Mouse (Mus musculus) retina, embryonic 14.5 days (tissue): ENCODE results near the gene Hmga1b.
A peak's percentile ranks its signal among the peaks of the same experiment; 100 is the strongest.
"Not testable (repeated sequence)": the region's sequence is repeated elsewhere in the genome, so short reads cannot be mapped to it uniquely, and the experiment has no call there.

Experiments used
- DNase-seq: peaks from one replicate; pipeline ENCODE4 v3.0.0-alpha.2; 2015; ENCODE audit warnings: low spot score

Gene Hmga1b

DNA sequence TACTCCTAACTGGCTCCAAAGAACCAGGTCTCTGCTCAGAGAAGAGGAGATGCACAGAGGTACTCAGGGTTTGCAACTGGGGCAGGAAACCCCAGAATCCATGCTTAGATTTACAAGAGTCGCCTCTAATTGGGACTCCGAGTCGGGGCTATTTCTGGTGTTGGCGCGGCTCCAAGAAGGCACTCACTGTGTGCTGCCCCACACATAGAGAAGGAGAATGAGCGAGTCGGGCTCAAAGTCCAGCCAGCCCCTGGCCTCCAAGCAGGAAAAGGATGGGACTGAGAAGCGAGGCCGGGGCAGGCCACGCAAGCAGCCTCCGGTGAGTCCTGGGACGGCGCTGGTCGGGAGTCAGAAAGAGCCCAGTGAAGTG, at the start of gene Hmga1b:
Gene Hmga1b (plus strand): TSS at position 123 of the 370 bp plus-strand sequence.
- DNase-seq = not testable (repeated sequence)

DNA sequence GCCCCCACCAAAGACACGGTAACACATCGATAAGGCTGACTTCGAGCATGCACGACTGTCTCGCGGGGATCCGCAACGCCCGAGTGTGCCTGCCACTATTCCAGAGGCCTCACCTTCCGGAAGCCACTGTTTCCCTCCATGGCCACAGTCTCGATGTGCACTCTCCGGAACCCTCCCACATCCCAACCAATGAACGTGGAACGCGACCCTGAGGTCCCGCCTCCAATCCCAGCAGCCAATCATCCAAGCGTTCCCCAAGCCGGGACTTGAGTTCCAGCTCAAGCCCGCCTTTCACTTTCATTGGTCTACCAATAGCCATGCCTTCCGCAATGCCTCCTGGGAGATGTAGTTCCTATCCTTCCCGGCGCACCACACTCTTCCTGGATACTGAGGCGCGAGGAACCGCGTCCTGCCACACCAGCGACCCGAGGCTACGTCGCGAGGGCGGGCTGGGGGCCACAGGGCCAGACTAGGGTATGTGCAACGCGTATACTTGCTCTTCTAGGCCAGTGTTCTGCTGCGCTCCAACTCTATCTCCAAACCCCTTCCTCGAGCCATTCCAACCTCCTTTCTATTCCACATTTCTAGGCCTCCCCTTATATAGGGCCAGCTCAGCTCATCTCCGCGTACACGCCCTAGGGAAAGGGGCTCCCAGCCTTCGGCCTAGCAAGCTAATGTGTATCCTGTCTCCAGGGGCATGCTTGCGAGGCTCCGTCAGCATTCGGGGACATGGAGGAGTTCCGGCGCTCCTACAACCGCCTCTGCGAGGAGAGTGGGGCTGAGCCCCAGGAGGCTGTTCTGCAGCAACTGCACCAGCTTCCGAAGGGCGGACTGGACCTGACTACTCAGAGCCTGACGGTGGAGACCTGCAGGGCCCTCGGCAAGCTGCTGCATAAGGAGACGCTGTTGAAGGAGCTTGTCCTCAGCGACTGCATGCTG, 48.7 kb upstream of the Hmga1b start, which contains the start of the genes Cenpx and Lrrc45:
Gene Cenpx (minus strand): TSS at position 159 of the 939 bp plus-strand sequence.
Gene Lrrc45 (plus strand): TSS at position 346 of the 939 bp plus-strand sequence.
- peak; percentile 99 for DNase-seq

DNA sequence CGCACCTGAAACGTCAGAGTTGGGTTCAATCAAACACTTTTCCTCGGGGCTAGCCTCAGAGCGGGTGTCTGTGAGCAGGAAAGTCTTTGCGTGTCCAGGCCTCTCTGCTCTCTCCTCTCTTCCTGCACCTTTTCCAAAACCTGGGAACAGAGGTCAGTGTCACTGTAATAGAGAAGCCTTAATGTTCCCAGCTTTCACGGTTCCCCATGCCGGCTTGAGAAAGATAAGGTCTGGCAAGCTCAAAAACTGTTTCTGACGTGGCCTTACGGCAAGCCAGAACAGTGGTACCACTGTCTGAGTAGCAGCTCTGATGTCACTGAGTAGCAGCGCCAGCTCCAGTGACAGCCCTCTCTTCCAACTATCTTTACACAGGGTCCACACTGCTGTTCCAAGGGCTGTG, 48.0 kb upstream of the Hmga1b start:
- DNase-seq = no peak

DNA sequence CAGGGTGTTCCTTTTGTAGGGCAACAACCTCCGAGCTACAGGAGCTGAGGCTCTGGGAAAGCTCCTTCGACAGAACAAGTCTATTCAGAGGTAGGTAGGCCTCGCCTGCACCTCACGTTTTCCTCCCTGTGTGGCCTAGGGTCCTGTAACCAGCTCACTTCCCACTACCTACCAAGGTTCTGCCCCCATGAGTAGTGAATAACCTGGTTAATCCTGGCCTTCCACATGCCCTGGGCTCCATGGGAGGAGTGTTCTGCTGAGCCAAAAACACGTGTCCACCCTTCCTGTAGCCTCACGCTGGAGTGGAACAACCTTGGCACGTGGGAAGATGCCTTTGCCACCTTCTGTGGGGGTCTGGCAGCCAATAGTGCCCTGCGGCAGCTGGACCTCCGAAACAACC, 47.5 kb upstream of the Hmga1b start:
- DNase-seq = no peak

DNA sequence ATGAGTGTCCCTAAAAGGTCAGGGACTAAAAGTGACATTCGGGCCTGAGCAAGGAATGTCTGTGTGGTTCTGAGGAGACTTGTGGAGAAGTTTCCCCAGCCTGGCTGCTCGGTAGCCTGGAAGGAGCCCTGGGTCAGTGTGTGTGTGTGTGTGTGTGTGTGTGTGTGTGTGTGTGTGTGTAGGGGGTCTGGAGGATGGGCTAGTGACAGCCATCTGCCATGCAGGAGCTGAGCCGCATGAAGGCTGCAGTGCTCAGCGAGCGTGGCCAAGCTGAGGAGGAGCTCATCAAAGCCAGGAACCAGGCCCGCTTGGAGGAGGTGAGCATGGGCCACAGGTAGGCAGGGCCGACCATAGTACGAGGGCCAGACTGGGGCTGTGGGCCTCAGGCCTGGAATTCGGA, 43.4 kb upstream of the Hmga1b start:
- no peak for DNase-seq

DNA sequence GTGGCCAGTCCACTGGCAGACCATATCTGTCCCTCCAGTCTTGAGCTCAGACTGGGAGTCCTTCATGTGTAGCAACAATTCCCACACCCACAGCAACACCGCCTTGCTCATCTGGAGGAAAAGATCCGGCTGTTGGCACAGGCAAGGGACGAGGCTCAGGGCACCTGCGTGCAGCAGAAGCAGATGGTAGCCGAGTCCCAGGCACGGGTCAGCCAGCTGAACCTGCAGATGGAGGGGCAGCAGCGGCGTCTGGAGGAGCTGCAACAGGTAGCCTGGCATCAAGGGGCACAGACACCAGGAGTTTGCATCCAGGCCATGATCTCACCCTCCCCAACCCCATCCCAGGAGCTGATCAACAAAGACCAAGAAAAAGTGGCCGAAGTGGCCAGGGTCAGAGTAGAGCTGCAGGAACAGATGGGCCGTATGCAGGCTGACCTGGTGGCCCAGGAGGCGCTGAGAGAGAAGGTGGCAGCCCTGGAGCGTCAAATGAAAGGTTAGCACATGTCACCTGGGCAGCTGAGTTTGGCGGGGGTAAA, 42.7 kb upstream of the Hmga1b start:
- no peak for DNase-seq

DNA sequence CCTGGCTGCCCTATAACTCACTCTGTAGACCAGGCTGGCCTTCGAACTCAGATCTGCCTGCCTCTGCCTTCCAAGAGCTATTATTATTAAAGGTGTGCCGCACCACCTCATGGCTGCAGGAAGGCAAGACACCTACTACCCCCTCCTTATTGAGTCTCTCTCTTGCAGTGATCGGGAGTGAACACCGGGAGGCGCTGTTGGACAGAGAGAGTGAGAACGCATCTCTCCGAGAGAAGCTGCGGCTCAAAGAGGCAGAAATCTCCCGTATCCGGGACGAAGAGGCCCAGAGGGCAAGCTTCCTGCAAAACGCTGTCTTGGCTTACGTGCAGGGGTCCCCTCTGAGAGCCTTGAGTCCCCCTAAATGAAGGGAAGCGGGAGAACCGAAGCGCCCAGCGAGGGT, 42.1 kb upstream of the Hmga1b start:
- DNase-seq = peak; percentile 95

DNA sequence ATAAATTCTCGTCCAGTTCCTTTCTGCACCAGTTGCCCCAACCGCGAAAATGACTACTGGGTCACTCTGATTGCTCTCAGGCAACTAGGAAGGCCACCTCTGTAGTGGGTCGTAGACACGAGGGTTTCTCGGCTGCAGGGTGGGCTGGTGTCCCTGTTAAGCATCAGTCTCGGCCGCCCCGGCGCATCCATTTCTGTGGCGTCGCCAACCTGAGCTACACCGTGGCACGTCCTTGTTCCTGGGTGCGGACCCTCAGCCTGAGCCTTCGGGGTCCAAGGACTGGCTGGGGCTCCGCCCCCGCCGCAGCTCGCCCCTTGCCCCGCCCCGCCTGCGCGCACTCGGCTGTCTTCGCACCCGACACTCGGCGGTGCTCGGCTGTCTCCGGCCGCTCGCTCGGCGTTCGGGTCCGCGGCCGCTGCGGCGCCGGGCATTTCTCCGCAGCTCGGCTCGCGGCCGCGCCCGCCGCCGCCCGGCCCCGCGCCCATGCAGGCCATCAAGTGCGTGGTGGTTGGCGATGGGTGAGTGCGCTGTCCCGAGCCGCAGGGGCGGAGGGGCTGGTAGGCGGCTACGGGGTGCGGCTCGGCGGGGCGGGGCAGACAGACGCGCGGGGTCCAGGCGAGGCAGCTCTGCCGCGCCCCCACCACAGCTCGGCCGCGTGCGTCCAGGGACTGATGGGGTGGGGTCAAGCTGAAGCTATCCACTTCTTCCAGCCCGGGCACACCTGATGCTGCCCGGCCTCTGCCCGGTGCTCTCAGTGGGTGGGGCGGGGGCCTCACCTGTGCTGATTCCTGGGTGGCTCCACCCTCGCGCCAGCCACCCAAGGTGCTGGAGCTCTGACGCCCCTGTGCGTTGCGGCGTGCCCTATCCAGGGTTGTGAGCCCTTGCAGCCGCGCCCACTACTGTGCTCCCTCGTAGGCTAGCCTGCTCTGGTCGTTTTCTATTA, 41.2 kb upstream of the Hmga1b start, which contains the start of gene Rac3:
Gene Rac3 (plus strand): TSS at position 347 of the 943 bp plus-strand sequence.
- peak; percentile 82 for DNase-seq

DNA sequence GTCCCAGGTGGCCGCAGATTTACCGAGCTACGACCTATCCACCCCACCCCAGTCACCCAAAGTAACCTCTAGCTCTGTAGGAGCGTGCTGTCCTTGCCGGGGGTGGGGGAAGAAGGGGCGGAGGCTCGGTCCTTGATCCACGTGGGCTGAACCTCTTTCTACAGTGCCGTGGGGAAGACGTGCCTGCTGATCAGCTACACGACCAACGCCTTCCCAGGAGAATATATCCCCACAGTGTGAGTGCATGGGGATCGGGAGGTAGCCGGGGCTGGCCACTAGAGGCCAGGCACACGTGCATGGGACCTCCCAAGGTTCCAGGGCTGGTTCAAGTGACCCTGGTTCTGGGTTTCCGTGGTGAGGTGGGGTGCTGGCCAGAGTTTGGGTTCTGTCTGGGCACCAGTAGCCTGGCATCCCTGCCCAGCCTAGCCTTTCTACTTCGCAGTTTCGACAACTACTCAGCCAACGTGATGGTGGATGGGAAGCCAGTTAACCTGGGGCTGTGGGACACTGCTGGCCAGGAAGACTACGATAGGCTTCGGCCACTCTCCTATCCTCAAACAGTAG, 40.4 kb upstream of the Hmga1b start:
- no peak for DNase-seq

DNA sequence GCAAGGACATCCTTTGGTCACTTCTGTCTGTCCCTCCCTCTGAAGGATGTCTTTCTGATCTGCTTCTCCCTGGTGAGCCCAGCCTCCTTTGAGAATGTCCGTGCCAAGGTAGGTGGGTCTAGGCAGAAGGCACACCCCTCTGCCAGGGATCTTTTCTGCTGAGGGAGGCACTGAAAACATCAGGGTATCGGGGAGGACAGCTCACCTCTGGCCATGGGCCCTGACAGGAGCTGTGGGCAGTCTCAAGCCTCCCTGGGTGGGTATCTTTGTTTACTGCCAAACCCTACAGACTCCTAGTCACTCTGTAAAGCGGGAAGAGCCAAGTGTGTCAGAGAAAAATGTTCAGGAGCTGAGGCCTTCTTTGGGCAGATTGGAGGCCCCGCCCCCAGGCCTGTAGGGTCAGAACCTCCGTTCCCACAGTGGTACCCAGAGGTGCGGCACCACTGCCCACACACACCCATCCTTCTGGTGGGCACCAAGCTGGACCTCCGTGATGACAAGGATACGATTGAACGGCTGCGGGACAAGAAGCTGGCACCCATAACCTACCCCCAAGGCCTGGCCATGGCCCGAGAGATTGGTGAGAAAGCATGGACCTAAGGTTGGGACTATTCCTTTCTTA, 39.7 kb upstream of the Hmga1b start:
- no peak for DNase-seq

DNA sequence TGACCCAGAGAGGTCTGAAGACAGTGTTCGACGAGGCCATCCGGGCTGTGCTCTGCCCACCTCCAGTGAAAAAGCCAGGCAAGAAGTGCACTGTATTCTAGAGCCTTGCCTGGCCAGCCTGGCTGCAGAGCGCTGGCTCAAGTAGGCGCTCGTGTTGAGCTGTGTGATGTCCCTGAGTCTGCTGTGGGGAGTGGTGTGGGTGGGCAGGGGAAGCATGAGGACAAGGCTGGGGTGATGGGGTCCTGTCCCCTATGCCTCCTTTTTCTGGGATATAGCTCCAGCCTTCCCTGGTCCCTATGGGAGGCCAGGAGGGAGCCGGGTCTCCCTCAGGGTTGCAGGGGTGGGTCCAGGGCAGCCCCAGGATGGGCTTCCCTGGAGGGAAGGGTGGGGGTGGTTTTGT, 39.1 kb upstream of the Hmga1b start:
- DNase-seq = no peak

DNA sequence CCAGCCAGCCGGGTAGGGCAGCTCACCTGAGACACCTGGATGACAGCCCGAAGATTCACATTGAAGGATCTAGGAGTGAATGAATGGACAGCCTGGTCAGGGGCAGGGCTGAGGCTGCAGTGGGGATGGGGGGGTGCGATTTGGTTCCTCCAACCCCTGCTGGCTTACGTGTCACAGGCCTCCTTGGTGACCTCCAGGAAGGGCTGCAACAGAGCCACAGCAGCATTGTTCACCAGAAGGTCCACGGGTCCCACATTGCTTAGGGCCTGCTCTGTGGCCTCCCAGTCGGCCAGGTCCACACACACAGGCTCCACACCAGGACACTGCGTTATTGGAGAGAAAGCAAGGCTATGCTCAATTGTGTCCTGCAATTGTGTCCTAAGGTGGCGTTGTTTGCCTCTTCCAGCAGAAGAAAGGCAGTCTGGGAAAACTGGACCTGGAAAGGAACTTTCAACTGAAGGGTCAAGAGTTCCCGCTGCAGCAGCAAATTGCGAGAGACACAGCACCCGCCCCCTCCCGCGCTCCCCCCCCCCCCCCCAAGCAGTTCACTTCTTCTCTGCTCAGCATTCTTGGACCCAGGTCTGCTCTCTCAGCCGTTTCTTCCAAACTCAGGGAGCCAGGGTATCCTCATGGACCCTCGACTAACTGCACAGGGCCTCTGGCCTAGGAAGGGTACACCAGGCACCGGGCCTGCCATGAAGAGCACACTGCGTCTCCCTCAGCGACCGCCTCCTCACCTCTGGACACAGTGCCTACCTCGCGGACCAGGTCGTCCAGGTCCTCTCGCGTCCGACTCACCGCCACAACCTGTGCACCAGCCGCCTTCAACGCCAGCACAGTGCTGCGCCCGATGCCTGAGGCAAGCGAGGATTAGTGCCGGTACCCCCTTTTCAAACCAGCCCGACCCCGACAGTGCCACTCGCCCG, 36.1 kb upstream of the Hmga1b start:
- no peak for DNase-seq

DNA sequence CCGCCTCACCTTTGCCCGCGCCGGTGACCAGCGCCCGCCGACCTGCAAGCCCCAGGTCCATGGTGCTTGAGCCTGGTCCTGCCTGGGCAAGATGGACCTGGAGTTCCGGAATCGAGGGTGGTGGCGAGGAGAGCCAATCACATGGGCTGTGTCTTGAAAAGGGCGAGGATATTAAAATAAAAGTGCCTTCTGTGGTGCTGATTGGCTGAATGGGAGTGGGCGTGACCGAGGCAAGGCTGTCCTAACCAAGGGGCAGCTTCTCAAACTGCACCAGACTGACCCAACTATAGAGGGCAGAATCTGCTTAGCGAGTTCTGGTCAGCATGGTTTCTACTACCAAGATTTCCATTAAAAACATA, 35.4 kb upstream of the Hmga1b start, which contains the start of gene Dcxr:
Gene Dcxr (minus strand): TSS at position 113 of the 359 bp plus-strand sequence.
- peak; percentile 89 for DNase-seq

DNA sequence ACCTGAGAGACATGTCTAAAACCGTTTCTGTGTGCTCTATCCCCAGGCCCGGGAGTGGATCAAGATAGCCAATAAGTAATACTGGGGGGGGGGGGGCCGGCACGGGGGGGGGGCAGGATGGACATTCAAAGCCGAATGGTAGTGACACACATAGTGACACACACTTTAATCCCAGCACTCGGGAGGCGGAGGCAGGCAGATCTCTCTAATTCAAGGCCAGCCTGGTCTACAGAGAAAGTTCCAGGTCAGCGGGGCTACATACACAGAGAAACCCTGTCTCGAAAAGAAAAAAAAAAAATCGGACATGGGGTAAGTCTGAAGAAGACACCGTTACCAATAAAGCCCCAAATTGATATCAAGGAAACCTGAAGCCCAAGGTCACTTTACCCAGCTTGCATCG, 35.0 kb upstream of the Hmga1b start:
- DNase-seq = no peak

DNA sequence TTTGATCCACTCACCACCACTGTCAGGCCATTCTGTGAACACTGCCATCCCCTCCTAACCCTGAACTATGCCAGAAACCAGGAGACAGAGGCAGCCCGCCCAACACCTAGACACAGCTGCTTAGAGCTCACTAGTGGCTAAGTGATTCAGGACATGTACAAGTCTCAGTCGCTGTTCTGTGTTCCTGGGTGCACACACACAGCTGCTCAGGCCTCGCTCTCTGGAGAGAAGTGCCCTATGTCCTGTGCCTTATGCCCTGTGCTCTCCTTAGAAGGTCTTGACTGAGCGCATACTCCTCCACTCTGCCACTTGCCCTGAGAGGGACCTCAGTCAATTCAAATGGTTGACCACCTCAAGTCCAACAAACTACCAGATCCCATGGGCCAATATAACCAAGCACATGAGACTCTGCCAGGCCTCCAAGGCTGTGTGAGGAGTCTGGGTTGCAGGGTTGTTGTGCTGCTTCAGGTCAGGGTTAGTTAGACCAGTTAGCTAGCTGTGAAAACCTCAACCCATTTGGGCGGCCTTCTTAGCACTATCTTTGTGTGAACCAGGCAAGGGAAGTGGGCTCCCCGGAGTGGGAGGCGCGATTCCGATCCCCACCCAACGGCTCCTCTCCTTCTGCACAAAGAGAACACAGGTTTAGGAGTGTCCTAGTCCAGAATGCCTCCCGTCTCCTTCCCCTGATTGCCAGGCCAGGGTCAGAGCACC, 33.9 kb upstream of the Hmga1b start:
- no peak for DNase-seq

DNA sequence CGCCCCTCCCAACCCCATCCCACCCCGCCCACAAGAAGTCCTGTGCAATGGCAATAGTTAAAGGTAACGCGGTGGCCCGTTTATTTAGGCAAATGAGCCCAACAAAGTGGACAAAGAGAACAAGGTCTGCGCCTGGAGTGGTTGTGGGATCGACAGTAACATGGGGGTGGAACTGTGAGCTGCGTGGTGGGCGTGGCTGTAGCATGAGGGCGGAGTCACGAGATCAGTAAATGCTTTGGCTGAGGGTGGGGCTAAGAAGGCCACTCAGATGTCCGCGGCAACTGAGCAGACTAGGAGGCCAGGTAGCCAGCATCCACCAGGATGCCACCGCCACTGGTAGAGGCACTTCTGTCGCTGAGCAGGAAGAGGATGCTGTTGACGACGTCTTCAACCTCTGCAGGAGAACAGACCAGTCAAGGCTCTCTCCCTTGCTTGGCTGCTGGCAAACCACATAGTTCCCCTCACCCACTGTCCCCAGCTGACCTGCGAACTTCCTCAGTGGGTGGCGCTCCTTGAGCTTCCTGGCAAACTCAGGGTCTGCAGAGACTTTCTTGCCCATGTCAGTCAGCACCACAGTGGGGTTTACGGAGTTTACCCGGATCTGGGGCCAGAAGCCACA, 33.1 kb upstream of the Hmga1b start:
- peak; percentile 73 for DNase-seq

DNA sequence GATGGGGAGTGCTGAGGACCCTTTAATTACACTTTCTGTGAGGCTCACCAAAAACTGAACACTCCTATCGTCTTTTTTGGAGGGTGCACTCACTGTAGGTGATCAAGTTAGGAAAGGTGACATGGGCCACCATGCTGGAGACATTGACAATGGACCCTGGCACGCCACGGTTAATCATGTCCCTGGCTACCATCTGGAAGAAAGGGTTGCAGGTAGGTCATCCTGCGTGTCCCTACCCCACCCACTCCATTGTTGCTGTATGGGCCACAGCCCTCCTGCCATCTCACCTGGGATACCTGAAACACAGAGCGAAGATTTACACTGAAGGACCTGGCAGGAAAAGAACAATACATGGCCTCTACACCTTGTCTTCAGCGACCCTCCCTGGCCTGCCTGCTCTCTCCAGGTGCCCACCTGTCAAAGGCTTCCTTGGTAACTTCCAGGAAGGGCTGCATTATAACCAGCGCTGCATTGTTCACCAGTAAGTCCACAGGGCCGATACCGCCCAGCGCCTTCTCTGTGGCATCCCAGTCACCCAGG, 32.2 kb upstream of the Hmga1b start:
- no peak for DNase-seq

DNA sequence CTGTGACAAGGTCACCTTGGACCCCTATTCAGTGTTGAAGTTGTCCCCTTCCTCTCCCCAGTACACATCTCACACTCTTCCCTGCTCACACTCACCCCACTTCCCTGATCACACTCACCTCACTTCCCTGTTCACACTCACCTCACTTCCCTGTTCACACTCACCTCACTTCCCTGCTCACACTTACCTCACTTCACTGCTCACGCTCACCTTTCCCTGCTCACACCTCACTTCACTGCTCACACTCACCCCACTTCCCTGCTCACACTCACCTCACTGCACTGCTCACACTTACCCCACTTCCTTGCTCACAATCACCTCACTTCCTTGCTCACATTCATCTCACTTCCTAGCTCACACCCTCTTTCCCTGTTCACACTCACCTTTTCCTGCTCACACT, 31.2 kb upstream of the Hmga1b start:
- DNase-seq = no peak
